Mouse (Mus musculus): ENCODE measurements around the gene Slc25a22. TPM values are rescaled to one million over a fixed set of nuclear protein-coding genes. Genes with fewer than 3 reads are reported as not detected.

Gene Slc25a22
- 100 to 1,000 TPM in 3 of 4 experiments, 10 to 100 TPM in 1; 86.7 to 109 (median 104) TPM for total RNA-seq (2022)

DNA sequence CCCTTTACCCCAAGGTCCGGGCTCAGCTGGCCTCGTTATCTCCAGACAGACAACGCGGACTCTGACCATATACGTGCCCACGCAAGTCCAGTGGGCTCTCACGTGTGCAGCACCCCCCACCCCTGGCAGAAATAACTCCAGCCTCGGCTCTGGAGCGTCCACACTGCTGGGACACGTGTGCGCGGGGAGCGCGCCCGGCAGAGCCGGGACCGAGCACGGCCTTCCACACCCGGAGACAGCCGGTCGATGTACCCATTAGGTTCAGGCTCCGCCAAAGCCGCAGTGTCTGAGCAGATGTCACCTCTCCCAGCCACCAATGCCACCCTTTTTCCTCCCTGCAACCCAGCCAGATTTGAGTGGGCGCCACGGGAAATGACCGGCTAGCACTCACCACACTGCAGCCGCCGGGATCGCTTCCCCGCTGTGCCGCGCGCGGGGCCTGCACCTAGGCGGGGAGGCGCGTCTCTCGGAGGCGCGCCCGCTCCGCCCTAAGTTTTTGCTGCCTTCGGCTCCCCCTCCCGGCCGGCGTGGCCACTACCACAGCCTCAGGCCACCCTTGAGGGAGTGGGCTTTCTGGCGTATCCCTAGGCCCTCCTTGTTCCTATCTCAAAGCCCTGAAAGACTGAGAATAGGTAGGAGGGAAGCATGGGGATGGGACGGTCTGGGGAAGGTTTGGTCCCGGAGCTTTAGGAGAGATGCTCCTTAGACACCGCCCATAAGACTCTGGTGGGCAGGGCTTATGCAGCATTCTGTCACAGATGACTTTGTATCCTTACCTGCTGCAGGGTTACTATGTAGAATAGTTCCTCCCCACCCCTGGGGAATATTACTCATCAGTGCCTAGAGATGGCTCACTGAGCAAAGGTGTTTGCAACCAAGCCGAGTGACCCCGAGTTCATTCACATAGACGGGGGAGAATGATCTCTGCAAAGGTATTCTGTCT lies at the start of gene Slc25a22:
Gene Slc25a22 (minus strand): TSS at position 715 of the 943 bp plus-strand sequence.
- DNase-seq: peak; percentile 71

DNA sequence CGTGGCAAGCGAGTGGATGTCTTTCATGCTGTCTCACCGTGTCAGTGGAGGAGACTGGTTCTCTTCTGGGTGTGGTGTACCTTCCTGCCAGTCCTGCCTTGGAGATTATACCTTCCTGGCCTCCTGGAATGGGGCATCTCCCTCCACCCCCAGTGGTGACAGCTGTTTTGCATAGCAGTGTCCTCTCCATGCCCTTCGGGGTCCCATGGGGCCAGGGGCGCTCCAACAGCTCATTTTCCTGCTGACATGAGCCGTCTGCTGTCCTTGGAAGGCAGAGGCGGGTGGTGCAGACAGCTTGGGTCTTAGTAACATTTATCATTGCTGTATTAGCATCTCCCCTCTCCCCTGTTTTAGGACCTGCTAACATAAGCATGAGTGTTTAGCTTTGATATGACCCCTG lies 49.4 kb upstream of the Slc25a22 start:
- DNase-seq: no peak

DNA sequence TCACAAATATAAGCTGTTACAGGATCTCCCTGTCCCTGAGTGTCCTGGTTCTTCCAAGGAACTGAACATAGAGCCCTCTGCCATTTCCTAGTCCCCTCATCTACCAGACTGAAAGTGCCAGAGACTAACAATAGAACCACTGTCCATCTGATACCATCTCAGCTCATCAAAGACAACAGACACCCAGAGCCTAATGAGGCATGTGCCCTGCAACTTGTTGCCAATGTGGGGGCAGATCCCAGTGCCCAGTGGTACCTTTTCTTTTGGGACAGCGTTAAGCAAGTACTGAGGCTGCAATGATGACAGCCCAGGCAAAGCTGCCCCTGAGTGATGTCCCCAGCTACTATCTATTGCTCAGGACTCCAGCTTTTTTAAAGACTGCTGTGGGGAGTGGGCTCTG lies 48.5 kb upstream of the Slc25a22 start:
- no peak for DNase-seq

DNA sequence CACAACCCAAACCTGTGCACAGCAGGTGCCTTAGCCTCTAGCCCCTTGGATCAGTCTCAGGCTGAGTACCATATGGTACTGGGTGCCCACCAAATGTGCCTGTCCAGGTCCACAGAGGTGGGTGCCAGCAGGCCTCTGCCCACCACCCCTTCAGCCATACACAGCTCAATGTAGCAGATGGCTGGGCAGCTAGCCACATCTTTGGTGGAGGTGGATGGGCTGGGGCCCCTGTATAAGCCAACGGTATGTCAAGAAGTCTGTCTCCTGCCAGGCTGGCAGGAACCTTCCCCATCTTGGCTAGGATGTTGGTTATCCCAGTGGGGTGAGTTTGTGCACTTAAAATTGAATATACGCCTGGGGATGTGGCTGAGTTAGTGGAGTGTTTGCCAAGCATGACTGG lies 47.9 kb upstream of the Slc25a22 start:
- DNase-seq: no peak

DNA sequence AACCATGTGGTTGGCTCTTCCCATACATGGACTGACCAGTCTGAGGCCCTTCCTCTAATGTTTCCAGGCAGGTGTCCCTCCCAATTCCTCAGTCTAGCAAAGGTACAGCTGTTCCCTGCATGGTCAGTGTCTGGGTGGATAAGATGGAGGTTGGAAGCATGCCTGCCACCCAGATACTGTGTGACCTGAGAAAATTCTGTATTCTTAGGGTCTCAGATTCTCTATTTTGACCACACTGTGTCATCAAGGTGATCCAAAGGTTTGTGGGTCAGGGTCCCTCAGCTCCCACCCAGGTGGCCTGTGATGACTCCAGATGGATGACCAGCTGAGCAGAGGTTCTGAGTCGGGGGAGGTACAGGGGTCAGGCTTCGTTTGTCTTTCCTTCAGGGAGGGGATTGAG lies 47.5 kb upstream of the Slc25a22 start:
- no peak for DNase-seq

DNA sequence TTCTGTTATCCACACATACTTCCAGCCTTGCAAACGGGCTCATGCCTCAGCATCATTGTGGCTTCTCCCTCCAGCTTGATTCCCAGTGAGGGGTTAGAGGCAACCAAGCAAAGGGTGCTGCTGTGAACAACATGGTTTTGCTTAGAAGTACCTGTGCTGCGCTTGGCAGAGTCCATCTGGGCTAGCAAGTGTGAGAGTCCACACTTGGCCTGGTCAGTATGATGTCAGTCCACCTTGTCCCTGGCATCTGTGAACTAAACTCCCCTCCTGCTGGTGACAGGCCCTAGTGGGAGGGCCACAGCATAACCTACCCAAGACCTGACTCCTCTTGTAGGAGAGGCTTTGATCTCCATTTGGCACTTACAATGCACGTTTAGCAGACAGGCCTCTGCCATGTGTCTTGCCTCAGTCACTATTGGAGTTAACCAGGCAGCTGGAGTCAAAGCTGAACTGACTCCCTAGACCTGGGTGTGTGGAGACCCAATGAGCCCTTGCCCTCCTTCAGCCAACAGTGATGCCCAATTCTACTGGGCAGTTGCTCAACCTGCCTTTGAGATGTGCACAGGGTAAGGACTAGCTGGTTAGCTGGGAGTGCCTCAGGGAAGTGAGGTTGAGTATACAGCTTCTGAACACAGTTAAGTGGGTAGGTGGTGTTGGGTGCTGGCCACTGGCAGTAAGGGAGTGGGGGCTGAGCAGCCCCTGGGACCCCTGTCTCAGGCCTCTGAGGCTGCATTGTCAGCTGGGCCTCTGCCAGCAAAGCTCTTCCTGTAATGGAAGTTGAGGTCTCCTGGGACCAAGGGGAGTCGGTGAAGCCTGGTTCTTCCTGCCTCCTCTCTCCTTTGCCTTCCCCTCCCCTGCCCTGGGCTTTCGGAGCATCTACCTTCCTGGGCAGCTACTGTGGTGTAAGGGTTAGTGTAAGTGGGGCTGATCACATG lies 46.8 kb upstream of the Slc25a22 start:
- DNase-seq: no peak

DNA sequence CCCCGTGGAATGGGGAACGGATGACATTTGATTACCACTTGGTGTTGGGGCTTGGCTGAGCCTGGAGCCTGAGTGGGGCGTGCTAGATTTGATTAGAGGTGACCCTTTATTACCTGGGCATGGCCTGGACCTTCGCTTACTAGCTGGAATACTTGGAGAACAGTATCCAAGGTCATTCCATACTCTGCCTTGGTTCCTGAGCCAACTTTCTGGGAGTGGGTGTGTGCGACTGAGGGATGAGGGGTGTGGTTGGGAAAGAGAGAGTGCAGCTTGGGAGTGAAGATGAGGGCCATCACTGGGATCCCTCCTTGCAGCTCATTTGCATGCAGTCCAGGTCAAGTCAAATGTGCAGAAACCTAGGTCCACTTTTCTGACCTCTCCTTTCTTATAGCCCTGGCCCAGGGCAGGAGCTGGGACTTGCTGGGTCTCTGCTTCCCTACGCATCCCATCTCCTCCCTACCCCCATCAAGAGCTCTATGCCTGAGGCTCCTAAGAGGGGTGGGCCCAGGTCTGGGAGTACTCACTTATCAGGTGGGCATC lies 45.5 kb upstream of the Slc25a22 start:
- DNase-seq: no peak

DNA sequence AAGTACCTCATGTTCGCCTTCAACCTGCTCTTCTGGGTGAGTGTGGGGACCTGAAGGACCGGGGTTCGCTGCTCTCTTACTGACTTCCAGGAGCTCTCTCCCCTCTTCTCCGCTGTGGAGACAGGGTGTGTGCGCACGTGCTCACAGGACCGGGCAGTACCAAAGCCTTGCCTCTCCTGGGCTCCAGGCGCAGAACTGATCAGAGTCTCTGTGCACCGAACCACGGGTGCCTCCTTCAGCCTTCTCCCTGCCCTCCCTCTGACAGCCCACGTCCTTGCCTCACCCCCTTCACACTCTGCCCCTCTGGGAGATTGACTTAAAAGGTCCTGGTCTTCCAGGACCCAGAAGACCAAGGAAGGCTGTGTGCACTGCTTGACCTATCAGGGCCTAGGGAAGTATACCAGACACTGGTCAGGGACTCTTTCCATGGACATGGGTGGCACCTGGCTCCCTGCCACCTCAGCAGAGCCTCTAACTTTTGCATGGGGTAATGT lies 44.9 kb upstream of the Slc25a22 start:
- no peak for DNase-seq

DNA sequence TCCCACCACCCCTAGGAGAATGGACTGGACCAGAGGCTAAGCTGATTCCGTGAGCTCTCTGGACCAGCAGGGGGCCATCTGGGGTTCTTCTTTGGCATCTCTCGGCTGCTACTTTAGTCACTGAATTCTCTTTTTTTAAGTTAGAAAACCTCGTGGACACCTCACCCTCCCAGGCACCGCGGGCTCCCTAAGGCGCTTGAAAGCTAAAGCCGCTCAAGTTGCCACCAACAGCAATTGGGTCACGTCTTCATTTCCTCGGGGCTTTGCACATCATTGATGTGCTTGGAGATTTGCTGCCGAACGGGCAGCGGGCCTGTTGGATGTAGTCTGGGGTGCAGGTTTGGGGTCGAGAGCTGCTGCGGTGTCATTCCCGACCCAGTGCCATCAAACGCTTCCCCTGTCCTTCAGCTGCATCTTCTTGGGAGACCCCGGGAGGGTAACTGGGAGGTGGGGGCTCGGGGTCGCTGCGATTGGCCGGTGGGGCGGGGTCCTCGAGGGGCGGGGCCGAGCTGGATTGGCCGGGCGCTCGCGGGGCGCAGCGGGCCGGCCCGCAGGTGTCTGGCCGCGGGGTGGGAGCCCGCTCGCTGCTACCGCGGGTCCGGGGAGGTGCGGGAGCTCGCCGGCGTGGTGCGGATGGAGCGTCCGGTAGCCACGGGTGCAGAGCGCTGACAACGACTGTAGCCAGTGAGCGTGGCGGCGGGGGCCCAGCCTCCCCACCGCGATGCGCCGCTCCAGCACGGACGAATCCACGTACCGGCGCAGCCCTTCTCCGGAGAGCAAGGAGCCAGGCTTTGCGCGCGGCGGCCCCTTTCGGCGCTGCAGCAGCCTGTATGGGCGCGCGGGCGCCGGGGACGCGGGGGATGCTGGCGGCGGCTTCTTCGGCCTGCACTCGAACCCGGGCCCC lies 44.1 kb upstream of the Slc25a22 start:
- DNase-seq: peak; percentile 50

DNA sequence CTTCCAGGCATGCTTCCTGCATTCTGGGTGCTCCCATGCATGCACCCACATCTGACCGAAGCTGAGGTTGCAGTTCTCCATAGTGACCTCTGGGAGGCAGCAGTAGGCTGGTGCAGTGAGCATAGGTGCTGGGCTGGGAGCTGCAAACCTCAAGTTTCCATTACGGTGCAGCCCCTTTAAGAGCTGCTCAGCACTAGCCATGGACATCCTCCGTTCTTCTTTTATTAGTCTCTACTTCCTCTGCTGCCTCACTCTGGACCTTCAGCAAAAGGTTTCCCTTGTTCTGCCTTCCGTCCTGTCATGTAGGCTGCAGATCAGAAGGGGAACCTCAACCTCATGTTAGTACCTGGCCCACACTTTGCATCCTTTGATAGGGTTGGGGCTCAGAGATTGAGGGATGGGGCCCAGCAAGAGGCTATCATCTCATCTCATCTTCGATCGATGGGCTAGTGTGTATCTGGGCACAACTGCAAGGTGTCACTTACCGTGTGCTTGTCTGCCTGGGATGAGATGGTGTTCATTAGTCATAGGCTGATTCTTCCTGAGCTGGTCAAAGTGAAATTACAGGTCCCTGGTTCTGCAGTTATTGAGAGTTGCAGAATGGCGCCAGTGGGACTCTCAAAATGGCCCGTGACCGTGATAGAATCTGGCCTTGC lies 43.3 kb upstream of the Slc25a22 start:
- peak; percentile 51 for DNase-seq

DNA sequence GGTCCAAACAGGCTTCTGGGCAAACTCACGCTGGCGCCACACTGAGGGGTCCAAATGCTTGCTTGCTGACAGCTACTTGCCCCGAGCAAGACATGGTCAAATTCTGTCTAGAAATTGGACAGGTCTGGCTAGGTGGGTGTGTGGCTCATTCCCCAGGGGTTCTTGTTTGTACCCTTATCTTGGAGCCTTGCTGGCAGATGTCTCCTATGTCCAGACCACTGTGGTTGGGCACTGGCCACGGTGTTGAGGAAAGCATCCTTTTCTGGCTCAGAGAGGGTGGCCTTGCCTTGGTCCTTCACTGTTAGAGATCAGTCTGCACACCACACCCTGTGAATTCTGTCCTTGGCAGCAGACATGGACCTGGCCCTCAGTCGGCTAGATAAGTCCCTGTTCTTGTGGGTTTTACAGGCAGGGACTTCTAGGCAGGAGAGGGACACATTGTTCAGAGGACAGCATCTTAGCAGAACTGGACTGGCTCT lies 40.6 kb upstream of the Slc25a22 start:
- DNase-seq: peak; percentile 59

DNA sequence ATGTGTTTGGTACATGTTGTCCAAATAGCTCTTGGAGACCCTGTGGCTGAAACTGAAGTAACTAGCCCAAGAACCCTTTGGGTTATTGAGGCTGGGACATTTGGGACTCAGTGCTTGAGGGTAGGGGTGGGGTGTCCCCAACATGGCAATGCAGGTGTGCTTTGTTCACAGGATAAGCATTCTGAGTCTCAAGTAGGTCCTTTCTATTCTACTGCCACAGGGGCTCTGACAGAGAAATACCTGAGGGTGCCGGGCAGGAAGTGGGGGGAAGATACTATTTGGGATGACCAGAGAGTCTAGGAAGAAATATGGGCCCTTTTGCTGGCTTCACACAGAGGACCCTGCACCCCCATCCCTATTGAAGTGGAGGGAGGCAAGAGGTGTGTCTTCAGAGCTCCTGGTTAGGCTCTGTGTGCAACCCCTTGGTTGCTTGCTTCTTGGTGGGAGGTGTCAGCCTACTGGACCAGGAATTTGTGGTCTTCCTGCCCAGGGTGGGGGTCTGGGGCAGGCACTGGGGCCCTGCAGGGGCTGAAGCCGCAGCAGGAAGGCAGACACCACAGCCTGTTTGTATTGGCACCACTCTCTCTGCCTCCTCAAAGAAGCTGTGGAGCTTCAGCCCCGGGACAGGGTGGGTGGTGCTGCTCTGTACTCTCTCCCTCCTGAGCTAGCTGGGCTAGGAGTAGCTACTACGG lies 40.0 kb upstream of the Slc25a22 start:
- DNase-seq: no peak

DNA sequence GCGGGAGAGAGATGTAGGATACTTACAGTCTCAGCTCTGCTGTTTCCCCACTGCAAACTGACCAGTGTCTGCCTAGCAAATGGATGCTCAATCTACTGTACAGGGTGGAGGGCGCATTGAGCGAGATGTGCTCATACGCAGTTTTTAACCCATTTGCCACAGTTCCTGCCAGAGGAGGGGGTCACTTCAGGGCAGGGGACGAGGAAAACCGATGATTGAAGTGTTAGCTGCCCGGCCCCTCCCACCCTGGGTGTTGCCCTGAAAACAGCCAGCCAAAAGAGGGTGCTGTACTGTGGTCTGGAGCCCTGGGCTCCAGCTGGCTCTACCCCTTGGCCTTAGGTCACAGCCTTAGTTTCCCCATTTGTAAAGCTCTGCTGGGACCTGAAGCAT lies 39.3 kb upstream of the Slc25a22 start:
- DNase-seq: no peak

DNA sequence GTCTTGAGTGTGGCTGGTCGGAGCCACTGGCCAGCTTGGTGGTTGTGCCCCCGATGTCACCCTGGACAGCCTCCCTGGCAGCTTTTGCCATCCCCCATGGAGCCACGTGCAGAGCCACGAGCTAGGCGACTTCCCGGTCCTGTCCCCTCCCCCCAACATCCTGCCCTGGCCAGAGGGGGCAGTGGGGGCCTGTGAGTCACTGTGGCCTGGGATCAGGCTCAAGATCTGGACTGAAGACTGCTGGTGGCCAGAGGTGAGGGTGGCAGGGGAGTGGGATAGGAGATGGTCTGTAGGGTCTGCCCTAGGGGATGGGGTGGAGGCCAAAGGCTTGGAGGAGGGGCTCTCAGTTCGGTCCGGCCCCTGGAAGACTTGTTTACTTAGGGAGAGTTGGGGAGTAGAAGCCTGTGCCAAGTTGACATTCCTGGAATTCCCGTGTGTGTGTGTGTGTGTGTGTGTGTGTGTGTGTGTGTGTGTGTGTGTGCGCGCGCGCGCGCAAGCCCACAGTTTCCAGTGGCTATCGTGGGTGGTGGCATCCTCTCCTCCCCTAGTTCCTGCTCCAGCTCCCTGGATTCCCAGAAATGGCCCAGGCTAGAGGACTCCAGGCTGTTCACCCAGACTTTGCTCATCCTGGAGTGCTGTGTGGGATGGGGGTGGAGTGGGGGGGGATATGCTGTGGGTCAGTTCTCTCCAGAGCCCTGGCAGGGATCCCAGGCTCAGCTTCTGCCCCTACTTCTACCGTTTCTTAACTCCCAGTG lies 38.7 kb upstream of the Slc25a22 start:
- DNase-seq: peak; percentile 94

DNA sequence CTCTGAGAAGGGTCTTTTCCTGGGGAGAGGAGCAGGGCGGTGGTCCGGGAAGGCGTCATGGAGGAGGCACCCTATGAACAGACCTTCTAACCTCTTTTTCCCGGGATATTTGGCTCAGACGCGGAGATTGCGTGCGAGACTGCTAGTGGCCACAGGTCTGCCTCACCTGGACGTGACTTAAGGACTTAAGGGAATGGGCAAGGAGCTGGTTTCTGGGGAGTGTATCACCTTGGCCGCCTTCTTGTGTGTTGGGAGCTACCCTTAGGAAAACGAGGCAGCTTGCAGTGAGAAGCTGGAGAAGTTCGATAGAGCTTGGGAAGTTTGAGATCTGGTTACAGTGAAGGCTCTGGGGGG lies 38.1 kb upstream of the Slc25a22 start:
- no peak for DNase-seq

DNA sequence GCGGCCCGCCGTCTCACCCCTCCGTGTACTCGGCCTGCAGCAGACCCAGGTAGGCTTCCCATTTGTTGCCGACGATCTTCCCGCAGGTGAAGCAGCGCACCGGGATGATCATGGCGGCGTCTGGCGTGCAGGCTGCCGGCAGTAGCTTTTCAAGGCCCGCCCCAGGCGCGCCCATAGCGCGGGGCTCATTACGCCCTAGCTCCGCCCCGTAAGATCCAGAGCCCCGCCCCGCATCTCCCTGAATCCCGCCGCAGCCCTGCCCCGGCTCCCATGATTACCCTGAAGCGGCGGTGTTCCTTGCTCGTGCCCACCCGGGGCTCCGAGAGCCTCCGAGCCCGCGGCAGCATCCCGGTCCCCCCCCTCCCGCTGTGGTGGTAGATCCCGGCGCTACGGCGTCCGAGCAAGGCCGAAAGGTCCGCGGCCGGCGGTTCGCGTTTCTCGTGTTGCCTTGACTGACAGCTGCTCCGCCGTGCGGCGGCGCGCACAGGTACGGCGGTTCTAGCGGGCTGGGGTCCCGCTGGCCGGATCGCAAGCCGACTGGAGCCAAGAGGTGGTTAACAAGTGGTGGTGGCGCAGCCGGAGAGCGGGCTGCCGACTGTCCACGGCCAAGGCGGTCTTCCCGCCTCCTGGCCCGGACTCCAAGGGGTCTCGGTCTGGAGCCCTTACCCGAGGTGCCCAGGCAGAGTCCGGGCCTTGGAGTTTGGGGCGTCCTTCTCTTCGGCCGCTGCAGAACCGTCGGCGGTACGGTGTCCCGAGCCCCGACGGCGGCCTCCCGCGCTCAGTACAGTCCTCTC lies 37.5 kb upstream of the Slc25a22 start, which contains the start of the genes Polr2l and Tspan4:
Gene Polr2l (minus strand): TSS at position 122 of the 794 bp plus-strand sequence.
Gene Tspan4 (plus strand): TSS at position 230 of the 794 bp plus-strand sequence.
- DNase-seq: peak; percentile 78

DNA sequence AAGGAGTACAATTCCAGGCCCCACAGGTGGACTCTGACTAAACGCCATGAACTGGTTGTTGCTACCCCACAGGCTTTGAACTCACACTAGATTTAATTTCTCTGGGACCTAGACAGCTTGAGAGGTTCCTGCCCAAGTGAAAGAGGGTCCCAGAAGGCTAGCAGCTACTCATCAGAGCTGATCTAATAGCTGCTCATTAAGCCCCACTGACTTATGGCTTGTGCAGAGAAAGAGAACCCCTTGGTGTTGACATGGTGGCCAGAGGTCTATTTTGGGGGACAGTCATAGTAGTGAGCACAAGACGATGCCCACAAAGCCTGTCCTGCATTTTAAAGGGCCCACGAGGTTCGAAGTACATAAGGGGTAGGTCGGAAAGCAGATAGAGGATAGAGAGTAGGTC lies 36.5 kb upstream of the Slc25a22 start:
- no peak for DNase-seq

DNA sequence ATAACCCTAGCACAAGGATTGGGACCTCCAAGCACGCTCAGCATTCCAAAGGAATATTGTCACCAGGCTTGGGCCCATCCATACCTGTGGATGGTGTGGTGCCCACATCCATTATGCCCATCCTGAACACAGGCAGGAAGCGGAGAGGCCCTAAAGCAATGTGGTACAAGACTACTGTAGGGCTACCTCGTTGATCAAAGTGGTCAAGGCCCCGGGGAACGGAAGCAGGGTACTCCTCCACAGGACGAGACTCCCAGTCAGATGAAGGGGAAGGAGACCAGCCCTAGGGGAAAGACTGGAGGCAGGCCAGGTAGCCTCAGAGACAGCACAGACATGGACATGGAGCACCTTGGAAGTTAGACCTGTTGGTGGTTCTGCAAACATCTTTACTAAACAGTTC lies 35.1 kb upstream of the Slc25a22 start:
- DNase-seq: peak; percentile 26

DNA sequence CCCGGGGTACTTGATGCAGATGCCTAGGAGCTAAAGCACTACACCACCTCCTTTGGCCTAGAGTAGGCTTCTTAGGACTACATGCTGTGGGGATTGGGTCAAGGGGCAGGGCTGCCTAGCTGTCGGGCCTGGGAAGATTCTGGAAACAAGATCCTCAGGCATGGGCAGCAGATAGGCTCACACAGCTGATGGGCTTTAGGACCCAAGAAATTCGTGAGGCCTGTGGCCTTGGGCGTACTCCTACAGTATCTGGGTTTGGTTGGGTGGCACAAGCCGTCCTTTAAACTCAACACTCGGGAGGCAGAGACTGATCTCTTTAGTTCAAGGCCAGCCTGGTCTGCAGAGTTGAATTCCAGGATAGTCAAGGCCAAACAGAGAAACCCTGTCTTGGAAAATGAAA lies 34.5 kb upstream of the Slc25a22 start:
- peak; percentile 56 for DNase-seq
